Mouse (Mus musculus) kidney, postnatal 0 days (tissue): ENCODE results near the gene Slc22a4. TPM values are rescaled to one million over a fixed set of nuclear protein-coding genes. Genes with fewer than 3 reads are reported as not detected.

Source experiments
- ATAC-seq: fragments of 200-750 bp; cut with Nextera tagmentation; replicated peaks from 2 replicates; pipeline ENCODE4 v1.8.0; 2017; ENCODE audit warnings: low read depth, moderate number of reproducible peaks, moderate TSS enrichment, moderate library complexity; ENCODE audit not compliant: low FRiP score
- DNase-seq: peaks from one replicate; pipeline ENCODE4 v3.0.0-alpha.2; 2016; ENCODE audit warnings: low spot score
- H3K27ac ChIP-seq: fragments of 300-500 bp; sonication (generic); 2 replicates; pipeline ENCODE4 v1.5.1; 2014; ENCODE audit warnings: mild to moderate bottlenecking
- H3K27me3 ChIP-seq: fragments of 300-500 bp; sonication (generic); 2 replicates; pipeline ENCODE4 v1.6.1; 2014; ENCODE audit warnings: low read length, mixed read lengths; ENCODE audit not compliant: insufficient read depth
- H3K36me3 ChIP-seq: fragments of 300-500 bp; sonication (generic); 2 replicates; pipeline ENCODE4 v1.6.1; 2014; ENCODE audit warnings: low read length, mixed read lengths; ENCODE audit not compliant: insufficient read depth
- H3K4me1 ChIP-seq: fragments of 300-500 bp; sonication (generic); replicated peaks from 2 replicates; pipeline ENCODE4 v1.6.1; 2014; ENCODE audit warnings: antibody characterized with exemption, low read length, mixed read lengths; ENCODE audit not compliant: insufficient read depth
- H3K4me2 ChIP-seq: fragments of 300-500 bp; sonication (generic); 2 replicates; pipeline ENCODE4 v1.6.1; 2014; ENCODE audit warnings: mild to moderate bottlenecking, low read length, moderate library complexity, mixed read lengths
- H3K4me3 ChIP-seq: fragments of 300-500 bp; sonication (generic); replicated peaks from 2 replicates; pipeline ENCODE4 v1.5.1; 2014; ENCODE audit warnings: low read depth, low read length
- H3K9ac ChIP-seq: fragments of 300-500 bp; sonication (generic); 2 replicates; pipeline ENCODE4 v1.6.1; 2014; ENCODE audit warnings: low read depth, low read length
- H3K9me3 ChIP-seq: fragments of 300-500 bp; sonication (generic); replicated peaks from 2 replicates; pipeline ENCODE4 v1.6.1; 2016; ENCODE audit warnings: low read length, inconsistent platforms, mixed read lengths
- CTCF ChIP-seq: IDR thresholded peaks from 2 replicates; pipeline ENCODE4 v1.5.1; 2016; ENCODE audit warnings: antibody characterized with exemption, low read depth, mild to moderate bottlenecking, moderate library complexity
- WGBS: fragments of 180-500 bp; shearing (Covaris S2); extraction: QIAGEN DNeasy Blood & Tissue Kit; methylation state at CpG from one replicate; pipeline ENCODE4 v1.1.7; 2014; 5-methylcytosine and 5-hydroxymethylcytosine counted together
- polyA plus RNA-seq: library from polyadenylated mRNA; unstranded; fragments of >200 nt; fragmentation: Nextera tagmentation; extraction: Ambion mirVana; gene quantifications from 2 replicates; pipeline ENCODE4 v1.2.1, GENCODE M21; 2015

Slc22a4 gene
- polyA plus RNA-seq = 3.6 TPM in 2 replicates

- 1% methylated on average over 59 of the region's 61 CpGs for WGBS
- Histone ChIP-seq H3K9ac (peak within 1 kb of the TSS; percentile 59), H3K36me3 (no peaks in the 10 kb centered on the region), H3K4me2 (peak within 1 kb of the TSS; percentile 89), H3K4me1 (peaks cover 10% of the 10 kb centered on the region; the same call in 1 of the 2 replicates), H3K4me3 (peak within 1 kb of the TSS; percentile 42), H3K27me3 (0 out of 2 replicates have a peak, but pooled peaks cover 4% of the 10 kb centered on the region), H3K9me3 (no peaks in the 10 kb centered on the region), H3K27ac (no peak within 1 kb of the TSS; the same call in 1 of the 2 replicates)
- DNase-seq (peak; percentile 86), ATAC-seq (peak; percentile 85)
- peak; percentile 46 for TF ChIP-seq CTCF
Measured at GRCm38 (mm10) chr11:54028044-54028951, at the start of gene Slc22a4. TSS of gene Slc22a4 (minus strand) at chr11:54028090.

- ATAC-seq = no peak
- H3K9me3 ChIP-seq = no peaks in the 10 kb centered on the region
- no peaks in the 10 kb centered on the region for H3K36me3 ChIP-seq
- no peak overlapping the region for H3K4me2 ChIP-seq
- no peak overlapping the region for H3K27ac ChIP-seq
- 100% methylated on average over 1 of the region's 1 CpGs for WGBS
- H3K27me3 ChIP-seq = no peaks in the 10 kb centered on the region
- H3K4me3 ChIP-seq = no peak overlapping the region
- H3K4me1 ChIP-seq = no peaks in the 10 kb centered on the region
- no peak for TF ChIP-seq CTCF
- H3K9ac ChIP-seq = no peak overlapping the region
- no peak for DNase-seq
Measured at GRCm38 (mm10) chr11:54076101-54076500, 48.2 kb upstream of the Slc22a4 start.

GRCm38 (mm10) chr11:54075353-54075752 is 47.5 kb upstream of the Slc22a4 start:
- Histone ChIP-seq H3K4me1 (no peaks in the 10 kb centered on the region), H3K4me3 (no peak overlapping the region), H3K27me3 (no peaks in the 10 kb centered on the region), H3K36me3 (no peaks in the 10 kb centered on the region), H3K9me3 (no peaks in the 10 kb centered on the region), H3K9ac (no peak overlapping the region), H3K4me2 (no peak overlapping the region), H3K27ac (no peak overlapping the region)
- WGBS = 49% methylated on average over 6 of the region's 6 CpGs
- DNase-seq = no peak
- TF ChIP-seq CTCF = no peak
- no peak for ATAC-seq

- H3K36me3 ChIP-seq = no peaks in the 10 kb centered on the region
- TF ChIP-seq CTCF = no peak
- H3K4me3 ChIP-seq = no peak overlapping the region
- WGBS = 51% methylated on average over 4 of the region's 4 CpGs
- no peak overlapping the region for H3K9ac ChIP-seq
- ATAC-seq (no peak), DNase-seq (no peak)
- no peak overlapping the region for H3K4me2 ChIP-seq
- no peaks in the 10 kb centered on the region for H3K9me3 ChIP-seq
- no peaks in the 10 kb centered on the region for H3K27me3 ChIP-seq
- no peak overlapping the region for H3K27ac ChIP-seq
- H3K4me1 ChIP-seq = peaks cover 5% of the 10 kb centered on the region
Measured at GRCm38 (mm10) chr11:54073291-54073690, 45.4 kb upstream of the Slc22a4 start.

- Histone ChIP-seq H3K9me3 (no peaks in the 10 kb centered on the region), H3K4me1 (peaks cover 7% of the 10 kb centered on the region), H3K9ac (no peak overlapping the region), H3K27ac (no peak overlapping the region), H3K4me2 (no peak overlapping the region), H3K36me3 (no peaks in the 10 kb centered on the region), H3K4me3 (no peak overlapping the region), H3K27me3 (no peaks in the 10 kb centered on the region)
- ATAC-seq (no peak), DNase-seq (no peak)
- no peak for TF ChIP-seq CTCF
- WGBS = 88% methylated on average over 5 of the region's 5 CpGs
Measured at GRCm38 (mm10) chr11:54071726-54072445, 44.0 kb upstream of the Slc22a4 start.
